Mouse (Mus musculus) midbrain, postnatal 0 days (tissue): Measurements from ENCODE around the gene Medag. TPM values are rescaled to one million over a fixed set of nuclear protein-coding genes. Genes with fewer than 3 reads are reported as not detected.
A peak's percentile ranks its signal among the peaks of the same experiment; 100 is the strongest.

Experiments used
- ATAC-seq: fragments of 200-750 bp; cut with Nextera tagmentation; 2 replicates; pipeline ENCODE4 v1.8.0; 2017; ENCODE audit warnings: moderate number of reproducible peaks, mild to moderate bottlenecking, moderate TSS enrichment, moderate library complexity; ENCODE audit not compliant: low FRiP score
- DNase-seq: peaks from one replicate; pipeline ENCODE4 v3.0.0-alpha.2; 2015; ENCODE audit warnings: low spot score
- H3K27ac ChIP-seq: fragments of 300-500 bp; sonication (generic); 2 replicates; pipeline ENCODE4 v1.5.1; 2014; ENCODE audit warnings: low read depth, mild to moderate bottlenecking, low read length, mixed read lengths
- H3K27me3 ChIP-seq: fragments of 300-500 bp; sonication (generic); 2 replicates; pipeline ENCODE4 v1.6.1; 2014; ENCODE audit warnings: low read length, control low read depth, mixed read lengths; ENCODE audit not compliant: insufficient read depth
- H3K36me3 ChIP-seq: fragments of 300-500 bp; sonication (generic); 2 replicates; pipeline ENCODE4 v1.6.1; 2014; ENCODE audit warnings: low read length, control low read depth, mixed read lengths; ENCODE audit not compliant: insufficient read depth
- H3K4me1 ChIP-seq: fragments of 300-500 bp; sonication (generic); 2 replicates; pipeline ENCODE4 v1.6.1; 2014; ENCODE audit warnings: mild to moderate bottlenecking, control low read depth, antibody characterized with exemption, low read length, mixed read lengths; ENCODE audit not compliant: insufficient read depth
- H3K4me2 ChIP-seq: fragments of 300-500 bp; sonication (generic); 2 replicates; pipeline ENCODE4 v1.6.1; 2014; ENCODE audit warnings: low read depth, mild to moderate bottlenecking, low read length, mixed read lengths; ENCODE audit not compliant: poor library complexity, severe bottlenecking
- H3K4me3 ChIP-seq: fragments of 300-500 bp; sonication (generic); 2 replicates; pipeline ENCODE4 v1.5.1; 2014; ENCODE audit warnings: low read depth, mild to moderate bottlenecking, low read length, moderate library complexity
- H3K9ac ChIP-seq: fragments of 300-500 bp; sonication (generic); replicated peaks from 2 replicates; pipeline ENCODE4 v1.6.1; 2014; ENCODE audit warnings: mild to moderate bottlenecking, low read length, moderate library complexity, mixed read lengths; ENCODE audit not compliant: poor library complexity, severe bottlenecking
- H3K9me3 ChIP-seq: fragments of 300-500 bp; sonication (generic); 2 replicates; pipeline ENCODE4 v1.6.1; 2016; ENCODE audit warnings: low read length, control low read depth
- CTCF ChIP-seq: IDR thresholded peaks from 2 replicates; pipeline ENCODE4 v1.5.1; 2016; ENCODE audit warnings: antibody characterized with exemption, mild to moderate bottlenecking
- WGBS: fragments of 180-500 bp; shearing (Covaris S2); extraction: QIAGEN DNeasy Blood & Tissue Kit; methylation state at CpG from one replicate; pipeline ENCODE4 v1.1.7; 2014; 5-methylcytosine and 5-hydroxymethylcytosine counted together
- polyA plus RNA-seq: library from polyadenylated mRNA; unstranded; fragments of >200 nt; fragmentation: Nextera tagmentation; extraction: Ambion mirVana; gene quantifications from 2 replicates; pipeline ENCODE4 v1.2.1, GENCODE M21; 2015
- total RNA-seq: library from RNA; depleted of rRNA; stranded (reverse); fragments of >200 nt; gene quantifications from 2 replicates; pipeline ENCODE4 v1.2.3, GENCODE M21; 2014

Medag gene
- total and polyA plus RNA-seq, 2 experiments from 2014 or later, result 2.1 to 2.6 TPM

- no peak for TF ChIP-seq CTCF
- Histone ChIP-seq H3K36me3 (no peaks in the 10 kb centered on the region), H3K4me1 (peaks cover 9% of the 10 kb centered on the region), H3K9ac (no peak overlapping the region), H3K4me2 (no peak overlapping the region), H3K4me3 (no peak overlapping the region), H3K27ac (no peak overlapping the region), H3K27me3 (no peaks in the 10 kb centered on the region; the same call in 1 of the 2 replicates), H3K9me3 (no peaks in the 10 kb centered on the region)
- DNase-seq (no peak), ATAC-seq (no peak)
- 81% methylated on average over 9 of the region's 9 CpGs for WGBS
These were observed 3.0 kb downstream of the Medag start for GRCm38 (mm10) chr5:149414369-149415167.

DNA sequence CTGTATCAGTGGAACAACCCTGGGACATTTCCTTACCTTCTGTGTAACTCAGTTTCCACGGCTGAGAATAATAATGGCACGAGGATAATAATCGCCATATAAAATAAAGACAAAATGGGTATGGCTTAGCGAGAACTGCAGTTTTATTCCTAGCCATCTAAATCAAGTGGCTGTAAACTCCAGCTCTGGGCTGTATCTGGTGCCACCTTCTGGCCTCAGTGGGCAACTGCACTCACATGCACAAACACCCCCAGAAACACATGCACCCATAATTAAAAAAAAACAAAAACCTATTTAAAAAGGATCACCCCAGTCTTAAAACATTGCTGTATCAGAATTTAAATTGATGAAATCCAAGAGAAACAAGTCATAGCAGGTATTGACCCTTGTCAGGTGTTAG is 5.8 kb downstream of the Medag start:
- H3K27me3 ChIP-seq, result no peaks in the 10 kb centered on the region; the same call in 1 of the 2 replicates
- H3K4me2 ChIP-seq, result no peak overlapping the region
- no peak overlapping the region for H3K4me3 ChIP-seq
- no peaks in the 10 kb centered on the region; the same call in 1 of the 2 replicates for H3K4me1 ChIP-seq
- peak; percentile 65 for TF ChIP-seq CTCF
- H3K9me3 ChIP-seq, result no peaks in the 10 kb centered on the region
- H3K9ac ChIP-seq, result no peak overlapping the region
- DNase-seq (no peak), ATAC-seq (no peak)
- H3K27ac ChIP-seq, result no peak overlapping the region
- 98% methylated on average over 4 of the region's 4 CpGs for WGBS
- no peaks in the 10 kb centered on the region for H3K36me3 ChIP-seq

- no peak overlapping the region for H3K4me3 ChIP-seq
- no peak for DNase-seq
- 97% methylated on average over 3 of the region's 3 CpGs for WGBS
These were observed 15.0 kb downstream of the Medag start for GRCm38 (mm10) chr5:149426525-149426924.

DNA sequence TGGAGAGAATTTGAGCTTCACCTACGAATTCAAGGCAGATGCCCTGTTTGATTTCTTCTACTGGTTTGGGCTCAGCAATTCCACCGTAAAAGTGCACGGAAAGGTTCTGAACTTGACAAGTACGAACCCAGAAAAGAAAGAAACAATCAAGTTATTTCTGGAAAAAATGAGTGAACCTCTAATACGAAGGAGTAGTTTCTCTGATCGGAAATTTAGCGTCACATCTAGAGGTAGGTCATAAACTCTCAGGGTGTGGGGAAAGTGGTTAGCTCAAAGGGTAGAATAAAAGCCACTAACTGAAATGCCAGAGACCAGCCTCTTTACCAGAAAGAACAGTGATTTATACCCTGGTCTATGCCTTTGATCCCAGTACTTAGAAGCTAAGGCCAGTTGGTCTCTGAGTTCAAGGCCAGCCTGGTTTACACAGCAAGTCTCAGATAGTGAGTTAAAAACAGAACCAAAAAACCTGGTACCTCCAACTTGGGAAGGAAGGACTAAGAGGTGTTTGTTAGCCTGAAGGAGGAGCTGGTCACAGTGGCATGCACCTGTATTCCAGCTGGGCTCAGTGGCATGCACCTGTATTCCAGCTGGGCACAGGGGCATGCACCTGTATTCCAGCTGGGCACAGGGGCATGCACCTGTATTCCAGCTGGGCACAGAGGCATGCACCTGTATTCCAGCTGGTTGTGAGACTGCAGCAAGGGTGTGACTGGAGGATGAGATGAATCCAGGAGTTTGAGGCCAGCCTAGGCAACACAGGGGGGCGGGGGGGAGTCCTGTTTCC is 15.9 kb downstream of the Medag start:
- H3K36me3 ChIP-seq, result no peaks in the 10 kb centered on the region
- H3K4me3 ChIP-seq, result no peak overlapping the region
- no peaks in the 10 kb centered on the region for H3K27me3 ChIP-seq
- no peaks in the 10 kb centered on the region for H3K9me3 ChIP-seq
- 92% methylated on average over 8 of the region's 8 CpGs for WGBS
- H3K4me1 ChIP-seq, result peaks cover 10% of the 10 kb centered on the region; the same call in 1 of the 2 replicates
- DNase-seq, result no peak
- H3K4me2 ChIP-seq, result no peak overlapping the region
- no peak for ATAC-seq
- TF ChIP-seq CTCF, result no peak
- no peak overlapping the region for H3K9ac ChIP-seq
- no peak overlapping the region for H3K27ac ChIP-seq

More at GRCm38 (mm10) chr5:149426525-149426924, 15.0 kb downstream of the Medag start:
- Histone ChIP-seq H3K4me1 (peaks cover 10% of the 10 kb centered on the region; the same call in 1 of the 2 replicates), H3K4me2 (no peak overlapping the region), H3K36me3 (no peaks in the 10 kb centered on the region), H3K9ac (no peak overlapping the region), H3K27me3 (no peaks in the 10 kb centered on the region), H3K27ac (no peak overlapping the region), H3K9me3 (no peaks in the 10 kb centered on the region)
- no peak for TF ChIP-seq CTCF
- ATAC-seq, result no peak

DNA sequence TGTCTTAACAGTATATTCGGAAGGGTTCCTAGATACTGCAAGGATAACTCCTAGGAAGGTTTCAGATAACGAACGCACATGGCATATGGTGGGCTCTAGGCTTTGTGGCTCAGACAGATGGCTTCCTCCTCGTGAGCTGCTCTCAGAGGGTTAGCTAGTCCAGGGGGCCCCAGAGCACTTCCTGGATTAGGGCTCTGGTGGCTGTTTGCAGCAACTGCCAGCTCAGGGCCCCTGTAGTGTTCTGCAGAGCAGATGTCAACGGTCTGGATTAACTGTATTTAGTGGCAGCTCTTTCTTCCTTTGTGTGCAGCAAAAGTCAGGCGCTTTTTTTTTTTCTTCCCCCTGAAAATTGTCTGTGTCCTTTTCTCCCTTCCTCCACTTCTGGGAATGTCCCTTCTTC is 16.8 kb downstream of the Medag start:
- no peak for TF ChIP-seq CTCF
- no peak overlapping the region for H3K9ac ChIP-seq
- peaks cover 10% of the 10 kb centered on the region; the same call in 1 of the 2 replicates for H3K4me1 ChIP-seq
- DNase-seq (peak; percentile 72), ATAC-seq (no peak)
- no peak overlapping the region for H3K4me2 ChIP-seq
- H3K27me3 ChIP-seq, result no peaks in the 10 kb centered on the region
- 10% methylated on average over 6 of the region's 6 CpGs for WGBS
- H3K27ac ChIP-seq, result no peak overlapping the region
- no peak overlapping the region for H3K4me3 ChIP-seq
- H3K9me3 ChIP-seq, result no peaks in the 10 kb centered on the region
- no peaks in the 10 kb centered on the region for H3K36me3 ChIP-seq

GRCm38 (mm10) chr5:149428810-149429255 is 17.3 kb downstream of the Medag start:
- no peak for ATAC-seq
- peaks cover 10% of the 10 kb centered on the region; the same call in 1 of the 2 replicates for H3K4me1 ChIP-seq
- TF ChIP-seq CTCF, result no peak
- no peaks in the 10 kb centered on the region for H3K9me3 ChIP-seq
- no peaks in the 10 kb centered on the region for H3K36me3 ChIP-seq
- H3K4me2 ChIP-seq, result no peak overlapping the region
- H3K27ac ChIP-seq, result no peak overlapping the region
- 29% methylated on average over 2 of the region's 2 CpGs for WGBS
- no peak overlapping the region for H3K9ac ChIP-seq
- H3K27me3 ChIP-seq, result no peaks in the 10 kb centered on the region
- no peak overlapping the region for H3K4me3 ChIP-seq
- DNase-seq, result peak; percentile 71
